ENCODE assay signal across 8 mouse cellular contexts in genomic region chr2:132512051-132512976, GRCm38 (mm10).
A peak's percentile ranks its signal among the peaks of the same experiment; 100 is the strongest.
DNase-seq lines count a peak whose midpoint lies in the region; ATAC-seq and TF ChIP-seq lines count a peak whose summit lies in the region.
"Had no signal": no experiment of that assay in that cellular context is flagged by ENCODE, and none has a peak within 500 bp of the region (broad histone marks: within the 10 kb centered on the region; RNA-seq: fewer than 3 reads in every experiment).

No protein-coding gene starts in this region.

- no peaks in the 10 kb centered on the region for H3K27me3 ChIP-seq in kidney, postnatal 0 days (ENCODE audit: insufficient read depth, low read length)
- H3K27me3 ChIP-seq in kidney, adult 2 months (replicated peaks; ENCODE audit: control insufficient read depth, insufficient read depth, low read length) = no peaks in the 10 kb centered on the region
- H3K27me3 ChIP-seq in intestine, embryonic 16.5 days (replicated peaks; ENCODE audit: control insufficient read depth, insufficient read depth, low read length) = no peaks in the 10 kb centered on the region
- no peaks in the 10 kb centered on the region for H3K27me3 ChIP-seq in stomach, embryonic 14.5 days (ENCODE audit: control insufficient read depth, insufficient read depth, low read length)
- no peaks in the 10 kb centered on the region for H3K27me3 ChIP-seq in hindbrain, embryonic 14.5 days (ENCODE audit: control insufficient read depth, insufficient read depth, low read length)

- no peak overlapping the region for H3K27ac ChIP-seq in kidney, postnatal 0 days
- H3K27ac ChIP-seq in kidney, adult 2 months (ENCODE audit: insufficient read depth, low read depth, low read length) = no peak overlapping the region
- H3K27ac ChIP-seq in intestine, embryonic 16.5 days (ENCODE audit: low read length) = no peak overlapping the region
- no peak overlapping the region for H3K27ac ChIP-seq in stomach, embryonic 14.5 days (ENCODE audit: low read length)
- no peak overlapping the region for H3K27ac ChIP-seq in hindbrain, embryonic 14.5 days

- 0 out of 2 replicates have a peak overlapping the region, but pooled peaks have one; percentile 5 for H3K4me2 ChIP-seq in kidney, postnatal 0 days (ENCODE audit: low read length)
- H3K4me2 ChIP-seq in intestine, embryonic 16.5 days (ENCODE audit: low read depth, low read length) = 0 out of 2 replicates have a peak overlapping the region, but pooled peaks have one; percentile 26
- peak overlapping the region; percentile 14; the same call in 1 of the 2 replicates for H3K4me2 ChIP-seq in stomach, embryonic 14.5 days (replicated peaks; ENCODE audit: low read depth, low read length)
- H3K4me2 ChIP-seq in hindbrain, embryonic 14.5 days (replicated peaks) = no peak overlapping the region

- no peak for TF ChIP-seq POLR2A in kidney, adult 2 months (IDR thresholded peaks at IDR 0.05; ENCODE audit: low read depth, low read length)

- no peaks in the 10 kb centered on the region for H3K9me3 ChIP-seq in kidney, postnatal 0 days (replicated peaks; ENCODE audit: low read length)
- no peaks in the 10 kb centered on the region for H3K9me3 ChIP-seq in intestine, embryonic 16.5 days (ENCODE audit: control insufficient read depth, low read length)
- no peaks in the 10 kb centered on the region for H3K9me3 ChIP-seq in stomach, embryonic 14.5 days (ENCODE audit: control insufficient read depth, low read depth, low read length)
- no peaks in the 10 kb centered on the region for H3K9me3 ChIP-seq in hindbrain, embryonic 14.5 days (ENCODE audit: control insufficient read depth, low read length)

- no peaks in the 10 kb centered on the region for H3K4me1 ChIP-seq in kidney, postnatal 0 days (replicated peaks; ENCODE audit: insufficient read depth, low read length)
- no peaks in the 10 kb centered on the region for H3K4me1 ChIP-seq in kidney, adult 2 months (ENCODE audit: control insufficient read depth, insufficient read depth, low read length)
- H3K4me1 ChIP-seq in intestine, embryonic 16.5 days (ENCODE audit: control insufficient read depth, insufficient read depth, low read length) = no peaks in the 10 kb centered on the region
- no peaks in the 10 kb centered on the region for H3K4me1 ChIP-seq in stomach, embryonic 14.5 days (ENCODE audit: control insufficient read depth, insufficient read depth, low read length)
- 0 out of 2 replicates have a peak, but pooled peaks cover 3% of the 10 kb centered on the region for H3K4me1 ChIP-seq in hindbrain, embryonic 14.5 days (replicated peaks; ENCODE audit: control insufficient read depth, insufficient read depth, low read length)

- DNase-seq in kidney, postnatal 0 days (ENCODE audit: low spot score) = no peak
- no peak for DNase-seq in kidney, adult 2 months
- DNase-seq in gastrocnemius, adult 18-20 months (ENCODE audit: low spot score) = no peak
- DNase-seq in hindbrain, embryonic 14.5 days (ENCODE audit: low spot score) = no peak

- WGBS in kidney, postnatal 0 days = 47% methylated on average over 19 of the region's 19 CpGs
- 37% methylated on average over 19 of the region's 19 CpGs for WGBS in kidney, adult 2 months
- WGBS in intestine, embryonic 16.5 days = 38% methylated on average over 19 of the region's 19 CpGs
- WGBS in stomach, embryonic 14.5 days = 34% methylated on average over 19 of the region's 19 CpGs
- 54% methylated on average over 18 of the region's 19 CpGs for WGBS in hindbrain, embryonic 14.5 days

- H3K4me3 ChIP-seq in kidney, postnatal 0 days (replicated peaks; ENCODE audit: low read depth, low read length) = no peak overlapping the region
- H3K4me3 ChIP-seq in kidney, adult 2 months (ENCODE audit: insufficient read depth, low read depth, low read length) = no peak overlapping the region
- no peak overlapping the region for H3K4me3 ChIP-seq in intestine, embryonic 16.5 days (ENCODE audit: low read length)
- no peak overlapping the region for H3K4me3 ChIP-seq in stomach, embryonic 14.5 days (ENCODE audit: low read depth, low read length)
- H3K4me3 ChIP-seq in hindbrain, embryonic 14.5 days (replicated peaks; ENCODE audit: low read length) = no peak overlapping the region

- no peak for ATAC-seq in kidney, postnatal 0 days (replicated peaks; ENCODE audit: low FRiP score, low read depth)
- peak; percentile 67 for ATAC-seq in activated CD4-positive, CD25-positive, alpha-beta regulatory T cell, adult 4 months
- ATAC-seq in intestine, embryonic 16.5 days = no peak
- no peak for ATAC-seq in stomach, embryonic 14.5 days (ENCODE audit: insufficient number of reproducible peaks, insufficient read depth, low FRiP score, low read depth)
- no peak for ATAC-seq in hindbrain, embryonic 14.5 days (ENCODE audit: low FRiP score)
- ATAC-seq: hindbrain, embryonic 16.5 days had no signal

- no peak for TF ChIP-seq CTCF in kidney, postnatal 0 days (IDR thresholded peaks at IDR 0.05; ENCODE audit: low read depth)
- no peak for TF ChIP-seq CTCF in kidney, adult 2 months (conservative IDR thresholded peaks at IDR 0.05; ENCODE audit: insufficient read depth, insufficient read length, low read depth, low read length)

- no peak overlapping the region for H3K9ac ChIP-seq in kidney, postnatal 0 days (ENCODE audit: low read depth, low read length)
- H3K9ac ChIP-seq in intestine, embryonic 16.5 days (ENCODE audit: low read depth, low read length) = no peak overlapping the region
- H3K9ac ChIP-seq in stomach, embryonic 14.5 days (replicated peaks; ENCODE audit: low read depth, low read length) = 0 out of 2 replicates have a peak overlapping the region, but pooled peaks have one; percentile 7
- H3K9ac ChIP-seq in hindbrain, embryonic 14.5 days = no peak overlapping the region

- H3K36me3 ChIP-seq in kidney, postnatal 0 days (ENCODE audit: insufficient read depth, low read length) = no peaks in the 10 kb centered on the region
- H3K36me3 ChIP-seq in kidney, adult 2 months (ENCODE audit: control insufficient read depth, insufficient read depth, low read length) = no peaks in the 10 kb centered on the region
- no peaks in the 10 kb centered on the region for H3K36me3 ChIP-seq in intestine, embryonic 16.5 days (ENCODE audit: control insufficient read depth, insufficient read depth, low read length)
- H3K36me3 ChIP-seq in stomach, embryonic 14.5 days (ENCODE audit: control insufficient read depth, insufficient read depth, low read length) = no peaks in the 10 kb centered on the region
- H3K36me3 ChIP-seq in hindbrain, embryonic 14.5 days (replicated peaks; ENCODE audit: control insufficient read depth, insufficient read depth) = no peaks in the 10 kb centered on the region
